Mouse (Mus musculus) T-cell, adult 66 days (primary cell): ENCODE data around the gene 1700006A11Rik. TPM values are rescaled to one million over a fixed set of nuclear protein-coding genes. Genes with fewer than 3 reads are reported as not detected.

ENCODE experiments used
- total RNA-seq, 2 experiments: library from RNA; stranded (reverse); gene quantifications; 3 replicates in 1 of 2; 4 replicates in 1 of 2; pipeline ENCODE4 v1.2.4; 2023

The 1700006A11Rik gene
- not detected for total RNA-seq

GRCm38 (mm10) chr3:124425940-124426339 is at the start of gene 1700006A11Rik:
TSS of gene 1700006A11Rik (minus strand) at chr3:124426040.

Other genes starting within 250 kb of the 1700006A11Rik start
- not detected for gene Tram1l1, start 105.2 kb downstream of the 1700006A11Rik start, total RNA-seq
- not detected for gene 1700003H04Rik, start 155.1 kb upstream of the 1700006A11Rik start, total RNA-seq